Mouse (Mus musculus): Measurements from ENCODE around the gene Iqsec1. TPM values are rescaled to one million over a fixed set of nuclear protein-coding genes. Genes with fewer than 3 reads are reported as not detected.

The Iqsec1 gene
- polyA plus RNA-seq, 1 experiment from 2014 or later: 33.4 TPM

GRCm38 (mm10) chr6:91007207-91007606 lies 18.7 kb upstream of the Iqsec1 start:
- H3K9ac ChIP-seq (replicated peaks; ENCODE audit: low read depth, low read length): no peak overlapping the region
- no peak for ATAC-seq (ENCODE audit: low read depth)
- H3K36me3 ChIP-seq (ENCODE audit: control insufficient read depth, insufficient read depth, low read length): no peaks in the 10 kb centered on the region
- no peak overlapping the region for H3K4me3 ChIP-seq (ENCODE audit: low read depth, low read length)
- no peaks in the 10 kb centered on the region for H3K4me1 ChIP-seq (ENCODE audit: control insufficient read depth, insufficient read depth, low read length)
- no peaks in the 10 kb centered on the region for H3K9me3 ChIP-seq (ENCODE audit: control insufficient read depth, low read length)
- WGBS: 59% methylated on average over 2 of the region's 2 CpGs
- no peak overlapping the region for H3K4me2 ChIP-seq (ENCODE audit: low read depth, low read length)
- no peaks in the 10 kb centered on the region for H3K27me3 ChIP-seq (ENCODE audit: control insufficient read depth, insufficient read depth, low read length)
- H3K27ac ChIP-seq (ENCODE audit: low read depth, low read length): no peak overlapping the region

- H3K36me3 ChIP-seq (ENCODE audit: control insufficient read depth, insufficient read depth, low read length): no peaks in the 10 kb centered on the region
- H3K27me3 ChIP-seq (ENCODE audit: control insufficient read depth, insufficient read depth, low read length): no peaks in the 10 kb centered on the region
- H3K4me3 ChIP-seq (ENCODE audit: low read depth, low read length): no peak overlapping the region
- no peak overlapping the region for H3K9ac ChIP-seq (replicated peaks; ENCODE audit: low read depth, low read length)
- no peaks in the 10 kb centered on the region for H3K9me3 ChIP-seq (ENCODE audit: control insufficient read depth, low read length)
- no peak overlapping the region for H3K4me2 ChIP-seq (ENCODE audit: low read depth, low read length)
- H3K27ac ChIP-seq (ENCODE audit: low read depth, low read length): no peak overlapping the region
- WGBS: 92% methylated on average over 2 of the region's 2 CpGs
- ATAC-seq (ENCODE audit: low read depth): no peak
- peaks cover 15% of the 10 kb centered on the region for H3K4me1 ChIP-seq (ENCODE audit: control insufficient read depth, insufficient read depth, low read length)
Measured at GRCm38 (mm10) chr6:91004157-91004556, 15.7 kb upstream of the Iqsec1 start.

- no peaks in the 10 kb centered on the region for H3K9me3 ChIP-seq (ENCODE audit: control insufficient read depth, low read length)
- H3K4me2 ChIP-seq (ENCODE audit: low read depth, low read length): no peak overlapping the region
Measured at GRCm38 (mm10) chr6:91003310-91003995, 15.0 kb upstream of the Iqsec1 start.

GRCm38 (mm10) chr6:91001566-91001965 lies 13.1 kb upstream of the Iqsec1 start:
- no peak for ATAC-seq (ENCODE audit: low read depth)
- Histone ChIP-seq H3K9ac (replicated peaks; ENCODE audit: low read depth, low read length) (no peak overlapping the region), H3K27ac (ENCODE audit: low read depth, low read length) (no peak overlapping the region), H3K4me3 (ENCODE audit: low read depth, low read length) (no peak overlapping the region), H3K27me3 (ENCODE audit: control insufficient read depth, insufficient read depth, low read length) (no peaks in the 10 kb centered on the region), H3K36me3 (ENCODE audit: control insufficient read depth, insufficient read depth, low read length) (no peaks in the 10 kb centered on the region), H3K4me2 (ENCODE audit: low read depth, low read length) (peak overlapping the region; percentile 29; the same call in 1 of the 2 replicates), H3K9me3 (ENCODE audit: control insufficient read depth, low read length) (no peaks in the 10 kb centered on the region), H3K4me1 (ENCODE audit: control insufficient read depth, insufficient read depth, low read length) (peaks cover 15% of the 10 kb centered on the region)
- 43% methylated on average over 7 of the region's 7 CpGs for WGBS

More at GRCm38 (mm10) chr6:91003310-91003995, 15.0 kb upstream of the Iqsec1 start:
- WGBS: 54% methylated on average over 2 of the region's 3 CpGs
- Histone ChIP-seq H3K27ac (ENCODE audit: low read depth, low read length) (no peak overlapping the region), H3K9ac (replicated peaks; ENCODE audit: low read depth, low read length) (no peak overlapping the region), H3K4me1 (ENCODE audit: control insufficient read depth, insufficient read depth, low read length) (peaks cover 15% of the 10 kb centered on the region), H3K36me3 (ENCODE audit: control insufficient read depth, insufficient read depth, low read length) (no peaks in the 10 kb centered on the region), H3K4me3 (ENCODE audit: low read depth, low read length) (no peak overlapping the region), H3K27me3 (ENCODE audit: control insufficient read depth, insufficient read depth, low read length) (no peaks in the 10 kb centered on the region)
- no peak for ATAC-seq (ENCODE audit: low read depth)

DNA sequence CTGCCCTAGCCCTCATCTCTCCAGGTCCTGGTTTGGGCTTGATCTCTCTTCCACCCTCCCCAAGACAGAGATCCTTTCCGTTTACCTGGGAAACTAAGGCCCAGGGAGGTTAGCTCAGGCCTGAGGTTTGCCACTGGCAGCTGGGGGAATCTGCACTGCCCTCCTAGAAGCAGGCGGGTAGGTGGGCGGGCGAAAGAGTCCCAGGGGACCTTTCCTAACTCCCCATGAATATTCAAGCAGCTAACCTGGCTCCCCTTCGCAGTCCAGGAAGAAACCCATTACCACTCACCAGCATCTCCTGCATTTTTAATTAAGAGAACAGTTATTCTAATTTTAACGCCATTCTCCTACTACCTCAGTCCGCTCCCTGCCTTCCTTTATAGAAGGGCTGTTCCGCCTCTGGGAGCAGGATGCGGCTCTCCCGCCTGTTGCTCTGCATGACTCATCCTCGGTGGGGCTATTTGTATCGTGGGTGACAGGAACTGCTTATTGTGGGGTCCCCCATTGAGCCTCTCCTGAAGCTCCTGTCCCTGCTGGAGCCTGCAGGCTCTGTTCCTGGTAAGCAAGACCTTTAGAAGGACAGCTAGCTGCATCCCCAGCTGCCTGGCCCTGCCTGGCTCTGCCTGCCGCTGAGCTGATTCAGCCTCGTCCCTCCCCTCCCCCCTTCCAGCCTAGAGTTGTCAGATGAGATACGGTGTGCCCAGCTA lies 12.5 kb upstream of the Iqsec1 start:
- no peak overlapping the region for H3K27ac ChIP-seq (ENCODE audit: low read depth, low read length)

DNA sequence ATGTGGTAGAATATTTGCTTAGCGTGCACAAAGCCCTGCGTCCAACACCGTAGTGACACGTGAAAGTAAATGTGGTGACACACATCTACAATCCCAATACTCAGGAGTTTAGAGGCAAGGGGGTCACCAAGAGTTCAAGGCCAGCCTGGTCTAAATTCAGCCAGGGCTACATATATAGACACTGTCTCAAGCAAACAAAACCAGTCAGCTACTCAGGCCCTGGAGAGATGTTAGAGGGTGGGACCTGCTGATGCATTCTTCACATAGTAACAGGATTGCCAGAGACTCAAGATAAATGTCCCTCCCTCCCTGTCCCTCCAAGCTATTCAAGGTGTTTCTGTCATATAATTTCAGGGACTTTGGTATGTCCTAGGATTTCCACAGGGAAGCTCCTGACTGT lies 10.7 kb upstream of the Iqsec1 start:
- H3K4me1 ChIP-seq (ENCODE audit: control insufficient read depth, insufficient read depth, low read length): peaks cover 15% of the 10 kb centered on the region
- no peak overlapping the region for H3K4me2 ChIP-seq (ENCODE audit: low read depth, low read length)
- no peak overlapping the region for H3K9ac ChIP-seq (replicated peaks; ENCODE audit: low read depth, low read length)
- no peaks in the 10 kb centered on the region for H3K27me3 ChIP-seq (ENCODE audit: control insufficient read depth, insufficient read depth, low read length)
- no peak overlapping the region for H3K4me3 ChIP-seq (ENCODE audit: low read depth, low read length)
- no peaks in the 10 kb centered on the region for H3K36me3 ChIP-seq (ENCODE audit: control insufficient read depth, insufficient read depth, low read length)
- no peak for ATAC-seq (ENCODE audit: low read depth)
- no peak overlapping the region for H3K27ac ChIP-seq (ENCODE audit: low read depth, low read length)
- H3K9me3 ChIP-seq (ENCODE audit: control insufficient read depth, low read length): no peaks in the 10 kb centered on the region
- WGBS: 91% methylated on average over 4 of the region's 4 CpGs

More for the DNA sequence above, 12.5 kb upstream of the Iqsec1 start:
- Histone ChIP-seq H3K4me3 (ENCODE audit: low read depth, low read length) (no peak overlapping the region), H3K9ac (replicated peaks; ENCODE audit: low read depth, low read length) (peak overlapping the region; percentile 25; the same call in 1 of the 2 replicates), H3K9me3 (ENCODE audit: control insufficient read depth, low read length) (no peaks in the 10 kb centered on the region), H3K27me3 (ENCODE audit: control insufficient read depth, insufficient read depth, low read length) (no peaks in the 10 kb centered on the region), H3K4me2 (ENCODE audit: low read depth, low read length) (peak overlapping the region; percentile 29; the same call in 1 of the 2 replicates), H3K36me3 (ENCODE audit: control insufficient read depth, insufficient read depth, low read length) (no peaks in the 10 kb centered on the region), H3K4me1 (ENCODE audit: control insufficient read depth, insufficient read depth, low read length) (peaks cover 15% of the 10 kb centered on the region)
- 6% methylated on average over 15 of the region's 15 CpGs for WGBS
- peak; percentile 62 for ATAC-seq (ENCODE audit: low read depth)

DNA sequence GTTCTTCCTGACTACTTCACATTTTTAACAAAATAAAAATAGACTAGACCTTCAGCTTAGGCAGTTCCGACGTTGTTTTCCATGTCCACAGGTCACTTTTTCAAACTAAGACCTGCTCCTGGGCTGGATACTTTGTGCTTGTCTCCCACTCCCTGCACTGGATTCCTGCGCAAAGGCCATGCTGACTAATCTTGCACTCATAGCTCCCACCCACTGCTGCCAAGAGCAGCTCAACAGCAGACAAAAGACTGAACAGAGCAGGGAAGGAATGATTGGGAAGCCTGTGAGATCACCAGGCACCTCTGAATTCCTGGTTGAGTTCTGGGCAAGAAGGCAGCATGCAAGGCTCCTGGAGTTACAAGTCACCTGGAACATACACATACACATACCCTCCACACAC lies 8.5 kb upstream of the Iqsec1 start:
- WGBS: 91% methylated on average over 3 of the region's 3 CpGs
- ATAC-seq (ENCODE audit: low read depth): no peak
- Histone ChIP-seq H3K9me3 (ENCODE audit: control insufficient read depth, low read length) (no peaks in the 10 kb centered on the region), H3K27me3 (ENCODE audit: control insufficient read depth, insufficient read depth, low read length) (no peaks in the 10 kb centered on the region), H3K4me3 (ENCODE audit: low read depth, low read length) (no peak overlapping the region), H3K36me3 (ENCODE audit: control insufficient read depth, insufficient read depth, low read length) (no peaks in the 10 kb centered on the region), H3K4me1 (ENCODE audit: control insufficient read depth, insufficient read depth, low read length) (peaks cover 15% of the 10 kb centered on the region), H3K9ac (replicated peaks; ENCODE audit: low read depth, low read length) (no peak overlapping the region), H3K4me2 (ENCODE audit: low read depth, low read length) (no peak overlapping the region), H3K27ac (ENCODE audit: low read depth, low read length) (no peak overlapping the region)

DNA sequence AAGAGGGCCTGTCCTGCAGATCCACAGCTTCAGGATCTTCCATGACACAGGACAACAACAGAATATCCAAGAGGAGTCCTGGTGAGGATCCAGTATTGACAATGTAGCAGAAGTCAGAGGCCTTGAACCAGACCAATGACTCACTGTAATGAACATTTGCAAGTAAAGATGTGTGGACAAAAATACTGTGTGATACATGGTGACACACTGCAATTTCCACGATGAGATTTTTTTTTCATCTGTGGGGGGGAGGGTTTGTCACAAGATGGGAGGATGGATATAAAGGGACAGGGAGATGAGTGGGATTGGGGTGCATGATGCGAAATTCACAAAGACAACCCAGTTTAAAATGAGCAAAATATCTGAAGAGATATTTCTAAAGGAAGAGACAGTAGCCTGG lies 7.7 kb upstream of the Iqsec1 start:
- H3K9ac ChIP-seq (replicated peaks; ENCODE audit: low read depth, low read length): no peak overlapping the region
- no peaks in the 10 kb centered on the region for H3K9me3 ChIP-seq (ENCODE audit: control insufficient read depth, low read length)
- no peaks in the 10 kb centered on the region for H3K36me3 ChIP-seq (ENCODE audit: control insufficient read depth, insufficient read depth, low read length)
- no peak overlapping the region for H3K4me2 ChIP-seq (ENCODE audit: low read depth, low read length)
- WGBS: 90% methylated on average over 2 of the region's 2 CpGs
- no peak for ATAC-seq (ENCODE audit: low read depth)
- no peak overlapping the region for H3K27ac ChIP-seq (ENCODE audit: low read depth, low read length)
- no peak overlapping the region for H3K4me3 ChIP-seq (ENCODE audit: low read depth, low read length)
- peaks cover 13% of the 10 kb centered on the region for H3K4me1 ChIP-seq (ENCODE audit: control insufficient read depth, insufficient read depth, low read length)
- no peaks in the 10 kb centered on the region for H3K27me3 ChIP-seq (ENCODE audit: control insufficient read depth, insufficient read depth, low read length)

GRCm38 (mm10) chr6:90988299-90988625 lies 223 bp downstream of the Iqsec1 start:
- Histone ChIP-seq H3K27ac (ENCODE audit: low read depth, low read length) (peak overlapping the region; percentile 22; the same call in 1 of the 2 replicates), H3K4me3 (ENCODE audit: low read depth, low read length) (peak overlapping the region; percentile 66), H3K9me3 (ENCODE audit: control insufficient read depth, low read length) (no peaks in the 10 kb centered on the region), H3K4me1 (ENCODE audit: control insufficient read depth, insufficient read depth, low read length) (0 out of 2 replicates have a peak, but pooled peaks cover 3% of the 10 kb centered on the region), H3K9ac (replicated peaks; ENCODE audit: low read depth, low read length) (peak overlapping the region; percentile 70), H3K4me2 (ENCODE audit: low read depth, low read length) (peak overlapping the region; percentile 99), H3K36me3 (ENCODE audit: control insufficient read depth, insufficient read depth, low read length) (no peaks in the 10 kb centered on the region), H3K27me3 (ENCODE audit: control insufficient read depth, insufficient read depth, low read length) (no peaks in the 10 kb centered on the region)
- no peak; the same call in 1 of the 2 replicates for ATAC-seq (ENCODE audit: low read depth)
- WGBS: under 1% methylated on average over 33 of the region's 59 CpGs
